Mouse (Mus musculus): ENCODE results near the gene P3h2. TPM values are rescaled to one million over a fixed set of nuclear protein-coding genes. Genes with fewer than 3 reads are reported as not detected.

The P3h2 gene
- polyA plus RNA-seq, 1 experiment from 2014 or later, result 1.4 TPM

GRCm38 (mm10) chr16:25970720-25971119 is 134.9 kb downstream of the P3h2 start:
- WGBS, result 87% methylated on average over 5 of the region's 5 CpGs
- H3K27me3 ChIP-seq, result no peaks in the 10 kb centered on the region
- no peaks in the 10 kb centered on the region for H3K9me3 ChIP-seq
- no peak overlapping the region for H3K27ac ChIP-seq (replicated peaks)
- H3K4me2 ChIP-seq, result no peak overlapping the region
- ATAC-seq (ENCODE audit: low FRiP score, low read depth), result no peak
- H3K9ac ChIP-seq, result no peak overlapping the region
- no peaks in the 10 kb centered on the region for H3K4me1 ChIP-seq (replicated peaks)
- no peaks in the 10 kb centered on the region for H3K36me3 ChIP-seq
- no peak overlapping the region for H3K4me3 ChIP-seq

- no peak overlapping the region for H3K4me3 ChIP-seq
- 87% methylated on average over 6 of the region's 6 CpGs for WGBS
- no peaks in the 10 kb centered on the region for H3K27me3 ChIP-seq
- H3K9me3 ChIP-seq, result no peaks in the 10 kb centered on the region
- no peak for ATAC-seq (ENCODE audit: low FRiP score, low read depth)
- no peak overlapping the region for H3K4me2 ChIP-seq
- no peak overlapping the region for H3K9ac ChIP-seq
- no peak overlapping the region for H3K27ac ChIP-seq (replicated peaks)
- no peaks in the 10 kb centered on the region for H3K36me3 ChIP-seq
- H3K4me1 ChIP-seq (replicated peaks), result no peaks in the 10 kb centered on the region
Measured at GRCm38 (mm10) chr16:25970193-25970592, 135.4 kb downstream of the P3h2 start.

- 22% methylated on average over 3 of the region's 3 CpGs for WGBS
- Histone ChIP-seq H3K27ac (replicated peaks) (no peak overlapping the region), H3K9ac (no peak overlapping the region), H3K4me1 (replicated peaks) (no peaks in the 10 kb centered on the region), H3K4me2 (no peak overlapping the region), H3K9me3 (no peaks in the 10 kb centered on the region), H3K4me3 (no peak overlapping the region), H3K36me3 (no peaks in the 10 kb centered on the region), H3K27me3 (no peaks in the 10 kb centered on the region)
- ATAC-seq (ENCODE audit: low FRiP score, low read depth), result no peak
Measured at GRCm38 (mm10) chr16:25967297-25967696, 138.3 kb downstream of the P3h2 start.

- Histone ChIP-seq H3K27me3 (no peaks in the 10 kb centered on the region), H3K4me3 (no peak overlapping the region), H3K4me1 (replicated peaks) (no peaks in the 10 kb centered on the region), H3K9me3 (no peaks in the 10 kb centered on the region), H3K27ac (replicated peaks) (no peak overlapping the region), H3K9ac (no peak overlapping the region), H3K36me3 (no peaks in the 10 kb centered on the region), H3K4me2 (no peak overlapping the region)
- WGBS, result 30% methylated on average over 3 of the region's 3 CpGs
- ATAC-seq (ENCODE audit: low FRiP score, low read depth), result no peak
Measured at GRCm38 (mm10) chr16:25963856-25964255, 141.7 kb downstream of the P3h2 start.

GRCm38 (mm10) chr16:25960345-25960744 is 145.2 kb downstream of the P3h2 start:
- H3K27me3 ChIP-seq, result no peaks in the 10 kb centered on the region
- no peak overlapping the region for H3K9ac ChIP-seq
- no peak overlapping the region for H3K4me2 ChIP-seq
- no peak overlapping the region for H3K4me3 ChIP-seq
- 79% methylated on average over 7 of the region's 7 CpGs for WGBS
- ATAC-seq (ENCODE audit: low FRiP score, low read depth), result no peak
- H3K4me1 ChIP-seq (replicated peaks), result no peaks in the 10 kb centered on the region
- no peaks in the 10 kb centered on the region for H3K9me3 ChIP-seq
- H3K27ac ChIP-seq (replicated peaks), result no peak overlapping the region
- H3K36me3 ChIP-seq, result no peaks in the 10 kb centered on the region

GRCm38 (mm10) chr16:25959929-25960328 is 145.7 kb downstream of the P3h2 start:
- no peak for ATAC-seq (ENCODE audit: low FRiP score, low read depth)
- H3K4me1 ChIP-seq (replicated peaks), result no peaks in the 10 kb centered on the region
- H3K4me3 ChIP-seq, result no peak overlapping the region
- no peak overlapping the region for H3K27ac ChIP-seq (replicated peaks)
- H3K9ac ChIP-seq, result no peak overlapping the region
- H3K4me2 ChIP-seq, result no peak overlapping the region
- H3K27me3 ChIP-seq, result no peaks in the 10 kb centered on the region
- no peaks in the 10 kb centered on the region for H3K9me3 ChIP-seq
- 89% methylated on average over 5 of the region's 5 CpGs for WGBS
- H3K36me3 ChIP-seq, result no peaks in the 10 kb centered on the region

GRCm38 (mm10) chr16:25958650-25959238 is 146.8 kb downstream of the P3h2 start:
- WGBS, result 81% methylated on average over 7 of the region's 7 CpGs
- H3K4me2 ChIP-seq, result no peak overlapping the region
- ATAC-seq (ENCODE audit: low FRiP score, low read depth), result no peak
- no peaks in the 10 kb centered on the region for H3K27me3 ChIP-seq
- H3K4me1 ChIP-seq (replicated peaks), result no peaks in the 10 kb centered on the region
- H3K36me3 ChIP-seq, result no peaks in the 10 kb centered on the region
- H3K9ac ChIP-seq, result no peak overlapping the region
- H3K9me3 ChIP-seq, result no peaks in the 10 kb centered on the region
- H3K27ac ChIP-seq (replicated peaks), result no peak overlapping the region
- H3K4me3 ChIP-seq, result no peak overlapping the region

- ATAC-seq (ENCODE audit: low FRiP score, low read depth), result no peak
Measured at GRCm38 (mm10) chr16:25958213-25958612, 147.4 kb downstream of the P3h2 start.

GRCm38 (mm10) chr16:25956831-25957230 is 148.8 kb downstream of the P3h2 start:
- Histone ChIP-seq H3K9me3 (no peaks in the 10 kb centered on the region), H3K9ac (no peak overlapping the region), H3K36me3 (no peaks in the 10 kb centered on the region), H3K4me3 (no peak overlapping the region), H3K27ac (replicated peaks) (no peak overlapping the region), H3K27me3 (no peaks in the 10 kb centered on the region), H3K4me2 (no peak overlapping the region), H3K4me1 (replicated peaks) (no peaks in the 10 kb centered on the region)
- no peak for ATAC-seq (ENCODE audit: low FRiP score, low read depth)
- WGBS, result 91% methylated on average over 6 of the region's 6 CpGs

More at GRCm38 (mm10) chr16:25958213-25958612, 147.4 kb downstream of the P3h2 start:
- Histone ChIP-seq H3K9me3 (no peaks in the 10 kb centered on the region), H3K36me3 (no peaks in the 10 kb centered on the region), H3K9ac (no peak overlapping the region), H3K4me2 (no peak overlapping the region), H3K27me3 (no peaks in the 10 kb centered on the region), H3K27ac (replicated peaks) (no peak overlapping the region), H3K4me1 (replicated peaks) (no peaks in the 10 kb centered on the region), H3K4me3 (no peak overlapping the region)
- WGBS, result 75% methylated on average over 10 of the region's 10 CpGs

GRCm38 (mm10) chr16:25954614-25955013 is 151.0 kb downstream of the P3h2 start:
- Histone ChIP-seq H3K4me1 (replicated peaks) (no peaks in the 10 kb centered on the region), H3K9me3 (no peaks in the 10 kb centered on the region), H3K9ac (no peak overlapping the region), H3K36me3 (no peaks in the 10 kb centered on the region), H3K4me2 (no peak overlapping the region), H3K27me3 (no peaks in the 10 kb centered on the region), H3K27ac (replicated peaks) (no peak overlapping the region), H3K4me3 (no peak overlapping the region)
- WGBS, result 98% methylated on average over 3 of the region's 3 CpGs
- no peak for ATAC-seq (ENCODE audit: low FRiP score, low read depth)

- H3K4me1 ChIP-seq (replicated peaks), result no peaks in the 10 kb centered on the region
Measured at GRCm38 (mm10) chr16:25953359-25953758, 152.2 kb downstream of the P3h2 start.

GRCm38 (mm10) chr16:25952005-25952404 is 153.6 kb downstream of the P3h2 start:
- no peaks in the 10 kb centered on the region for H3K9me3 ChIP-seq
- no peak overlapping the region for H3K9ac ChIP-seq
- H3K36me3 ChIP-seq, result no peaks in the 10 kb centered on the region
- 53% methylated on average over 2 of the region's 2 CpGs for WGBS
- no peak overlapping the region for H3K4me2 ChIP-seq
- no peaks in the 10 kb centered on the region for H3K27me3 ChIP-seq
- H3K27ac ChIP-seq (replicated peaks), result no peak overlapping the region
- no peaks in the 10 kb centered on the region for H3K4me1 ChIP-seq (replicated peaks)
- no peak for ATAC-seq (ENCODE audit: low FRiP score, low read depth)
- no peak overlapping the region for H3K4me3 ChIP-seq

More at GRCm38 (mm10) chr16:25953359-25953758, 152.2 kb downstream of the P3h2 start:
- no peak overlapping the region for H3K9ac ChIP-seq
- no peak overlapping the region for H3K27ac ChIP-seq (replicated peaks)
- ATAC-seq (ENCODE audit: low FRiP score, low read depth), result no peak
- no peaks in the 10 kb centered on the region for H3K36me3 ChIP-seq
- 88% methylated on average over 5 of the region's 5 CpGs for WGBS
- H3K27me3 ChIP-seq, result no peaks in the 10 kb centered on the region
- H3K9me3 ChIP-seq, result no peaks in the 10 kb centered on the region
- H3K4me2 ChIP-seq, result no peak overlapping the region
- H3K4me3 ChIP-seq, result no peak overlapping the region

- no peak overlapping the region for H3K9ac ChIP-seq
- no peak for ATAC-seq (ENCODE audit: low FRiP score, low read depth)
- H3K9me3 ChIP-seq, result no peaks in the 10 kb centered on the region
- H3K36me3 ChIP-seq, result no peaks in the 10 kb centered on the region
- no peaks in the 10 kb centered on the region for H3K27me3 ChIP-seq
- no peak overlapping the region for H3K4me3 ChIP-seq
- no peak overlapping the region for H3K4me2 ChIP-seq
- no peak overlapping the region for H3K27ac ChIP-seq (replicated peaks)
- 70% methylated on average over 1 of the region's 1 CpGs for WGBS
- H3K4me1 ChIP-seq (replicated peaks), result no peaks in the 10 kb centered on the region
Measured at GRCm38 (mm10) chr16:25948067-25948466, 157.5 kb downstream of the P3h2 start.
